Mouse (Mus musculus) limb, embryonic 13.5 days (tissue): ENCODE results near the gene Sema3a. TPM values are rescaled to one million over a fixed set of nuclear protein-coding genes. Genes with fewer than 3 reads are reported as not detected.
A peak's percentile ranks its signal among the peaks of the same experiment; 100 is the strongest.

Experiments
- ATAC-seq: fragments of 200-750 bp; cut with Nextera tagmentation; 2 replicates; pipeline ENCODE4 v1.8.0; 2017; ENCODE audit warnings: low read depth, moderate number of reproducible peaks, moderate TSS enrichment; ENCODE audit not compliant: low FRiP score
- H3K27ac ChIP-seq: fragments of 300-500 bp; sonication (generic); 2 replicates; pipeline ENCODE4 v1.5.1; 2015; ENCODE audit warnings: inconsistent platforms, mild to moderate bottlenecking, moderate library complexity
- H3K27me3 ChIP-seq: fragments of 300-500 bp; sonication (generic); 2 replicates; pipeline ENCODE4 v1.6.1; 2015; ENCODE audit warnings: mild to moderate bottlenecking, inconsistent platforms
- H3K36me3 ChIP-seq: fragments of 300-500 bp; sonication (generic); 2 replicates; pipeline ENCODE4 v1.6.1; 2015; ENCODE audit warnings: inconsistent platforms, mild to moderate bottlenecking, moderate library complexity
- H3K4me1 ChIP-seq: fragments of 300-500 bp; sonication (generic); 2 replicates; pipeline ENCODE4 v1.6.1; 2015; ENCODE audit warnings: inconsistent platforms
- H3K4me2 ChIP-seq: fragments of 300-500 bp; sonication (generic); replicated peaks from 2 replicates; pipeline ENCODE4 v1.6.1; 2015; ENCODE audit warnings: inconsistent platforms, mild to moderate bottlenecking, moderate library complexity
- H3K4me3 ChIP-seq: fragments of 300-500 bp; sonication (generic); 2 replicates; pipeline ENCODE4 v1.5.1; 2015; ENCODE audit warnings: moderate library complexity, mild to moderate bottlenecking, inconsistent platforms
- H3K9ac ChIP-seq: fragments of 300-500 bp; sonication (generic); 2 replicates; pipeline ENCODE4 v1.6.1; 2015; ENCODE audit warnings: mild to moderate bottlenecking, inconsistent platforms
- H3K9me3 ChIP-seq: fragments of 300-500 bp; sonication (generic); 2 replicates; pipeline ENCODE4 v1.6.1; 2016; ENCODE audit warnings: inconsistent platforms
- WGBS: fragments of 180-500 bp; shearing (Covaris S2); methylation state at CpG from one replicate; pipeline ENCODE4 v1.1.7; 2015; 5-methylcytosine and 5-hydroxymethylcytosine counted together
- polyA plus RNA-seq: library from polyadenylated mRNA; unstranded; fragments of >200 nt; fragmentation: Nextera tagmentation; extraction: Ambion mirVana; gene quantifications from 2 replicates; pipeline ENCODE4 v1.2.1, GENCODE M21; 2015

The Sema3a gene
- polyA plus RNA-seq, 1 experiment from 2014 or later, result 55.4 TPM

- Histone ChIP-seq H3K4me1 (peaks cover 4% of the 10 kb centered on the region; the same call in 1 of the 2 replicates), H3K36me3 (no peaks in the 10 kb centered on the region), H3K9me3 (no peaks in the 10 kb centered on the region), H3K4me3 (no peak overlapping the region), H3K4me2 (no peak overlapping the region), H3K27ac (no peak overlapping the region), H3K9ac (no peak overlapping the region), H3K27me3 (no peaks in the 10 kb centered on the region)
- 39% methylated on average over 3 of the region's 3 CpGs for WGBS
- ATAC-seq, result peak; percentile 57
These were observed 511.0 kb downstream of the Sema3a start for GRCm38 (mm10) chr5:13636237-13636636.
